Mouse (Mus musculus) thymus, postnatal 36 days (tissue): ENCODE measurements around the gene Oas1f.
"Not testable (repeated sequence)": the region's sequence is repeated elsewhere in the genome, so short reads cannot be mapped to it uniquely, and the experiment has no call there.

Experiments used
- DNase-seq, 2 experiments: peaks; one replicate each; pipeline ENCODE4 v3.0.0; 2022; ENCODE audit warnings: mixed read lengths in 2 of 2

Gene Oas1f

GRCm38 (mm10) chr5:120847067-120847466 lies at the start of gene Oas1f:
Gene Oas1f, plus strand, starts transcription at chr5:120847367.
- DNase-seq, result no peak

DNA sequence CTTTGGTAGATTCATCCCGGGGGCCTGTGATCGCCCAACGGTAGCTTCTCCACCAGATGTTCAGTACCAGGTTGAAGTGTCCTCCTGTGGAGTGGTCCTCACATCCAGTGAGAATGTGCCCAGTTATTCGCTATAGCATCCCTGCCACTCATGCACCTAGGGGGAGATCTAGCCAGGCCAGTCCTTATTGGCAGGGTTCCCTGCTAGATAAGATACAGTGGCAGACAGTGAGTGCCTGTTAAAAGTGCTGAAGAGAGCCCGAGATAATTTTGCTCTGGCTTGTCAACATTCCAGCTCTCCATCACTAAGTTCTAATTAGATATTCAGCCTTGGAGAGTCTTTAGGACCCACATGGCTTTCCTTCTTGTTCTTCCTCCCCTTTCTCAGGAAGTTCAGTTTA lies 49.0 kb upstream of the Oas1f start:
- DNase-seq, result not testable (repeated sequence)

- not testable (repeated sequence) for DNase-seq
Observed at GRCm38 (mm10) chr5:120798943-120799342, 48.2 kb upstream of the Oas1f start.

GRCm38 (mm10) chr5:120803596-120803995 lies 43.6 kb upstream of the Oas1f start:
- DNase-seq, result no peak

DNA sequence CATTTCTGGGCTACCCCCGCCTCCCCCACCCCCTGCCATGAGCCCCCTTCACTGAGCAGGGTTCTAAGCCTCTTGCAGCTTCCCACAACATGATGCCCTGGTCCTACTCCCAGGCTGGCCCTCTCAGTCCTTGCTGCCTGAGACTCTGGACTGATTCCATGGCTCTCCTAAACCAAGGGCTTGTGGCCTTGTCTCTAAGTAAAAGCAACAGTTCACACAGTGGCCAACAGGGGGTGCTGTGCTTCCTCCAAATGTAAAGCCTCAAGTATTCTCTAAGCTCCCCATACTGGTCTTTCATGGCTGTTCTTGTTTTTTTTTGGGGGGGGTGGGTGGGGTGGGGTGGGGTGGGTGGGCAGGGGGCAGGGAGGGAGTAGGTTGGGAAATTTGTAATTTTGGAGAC lies 40.7 kb upstream of the Oas1f start:
- DNase-seq, result peak; percentile 56 to 61

DNA sequence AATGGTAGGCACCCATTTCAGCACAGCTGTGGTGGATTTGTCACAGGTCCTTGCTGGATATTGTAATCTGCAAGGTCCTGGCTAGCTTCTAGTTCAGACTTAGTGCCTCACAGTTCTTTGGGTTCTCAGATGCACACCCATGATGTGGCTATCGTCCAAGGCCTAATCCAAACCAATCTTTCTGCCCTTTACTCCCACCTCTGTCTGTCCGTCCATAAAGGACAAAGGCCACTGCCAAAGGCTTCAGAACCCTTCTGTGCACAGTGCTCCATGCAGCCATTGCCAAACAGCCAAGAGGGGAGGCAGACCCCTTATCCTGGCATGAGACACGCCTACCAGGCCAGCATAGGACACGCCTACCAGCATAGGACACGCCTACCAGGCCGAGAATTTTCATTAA lies 38.0 kb upstream of the Oas1f start:
- no peak for DNase-seq

DNA sequence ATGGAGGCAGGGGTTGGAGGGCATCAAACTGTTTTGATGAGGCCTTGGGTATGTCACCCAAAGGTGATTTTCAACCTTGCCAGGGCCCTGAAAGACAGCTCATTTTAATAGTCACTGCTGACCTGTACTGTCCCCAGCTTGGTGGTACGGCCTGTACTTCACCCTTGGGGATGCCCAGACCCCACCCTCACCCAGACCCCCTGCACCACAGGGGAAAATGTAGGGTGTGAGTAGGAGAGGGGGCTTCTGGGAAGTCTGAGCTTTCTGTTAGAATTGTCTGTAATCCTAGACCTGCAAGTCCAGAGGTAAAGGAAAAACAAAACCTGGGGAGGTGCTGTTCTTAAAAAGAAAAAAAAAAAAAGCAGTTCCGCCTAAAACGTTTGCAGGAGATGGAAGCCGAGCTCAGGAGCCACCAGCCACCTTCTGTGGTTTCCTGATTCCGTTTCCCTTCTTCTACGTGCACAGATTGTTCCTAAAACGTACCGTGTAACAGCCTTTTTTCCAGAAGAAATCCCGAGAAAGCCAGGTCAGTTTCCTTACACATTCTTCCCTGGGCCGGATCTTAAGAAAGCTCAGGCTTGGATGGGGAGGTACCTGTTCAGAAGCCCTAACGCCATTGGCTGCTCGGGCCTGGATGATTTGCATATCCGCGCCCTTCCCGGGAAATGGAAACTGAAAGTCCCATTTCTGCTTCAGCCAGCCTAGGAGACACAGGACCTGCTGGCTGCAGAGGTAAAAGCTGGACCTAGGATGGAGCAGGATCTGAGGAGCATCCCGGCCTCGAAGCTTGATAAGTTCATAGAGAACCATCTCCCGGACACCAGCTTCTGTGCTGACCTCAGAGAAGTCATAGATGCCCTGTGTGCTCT lies 35.0 kb upstream of the Oas1f start, which contains the start of gene Oas1c:
Gene Oas1c (minus strand): TSS at position 564 of the 869 bp plus-strand sequence.
- peak; percentile 76 to 81 for DNase-seq

- no peak for DNase-seq
Observed at GRCm38 (mm10) chr5:120813023-120813422, 34.1 kb upstream of the Oas1f start.

DNA sequence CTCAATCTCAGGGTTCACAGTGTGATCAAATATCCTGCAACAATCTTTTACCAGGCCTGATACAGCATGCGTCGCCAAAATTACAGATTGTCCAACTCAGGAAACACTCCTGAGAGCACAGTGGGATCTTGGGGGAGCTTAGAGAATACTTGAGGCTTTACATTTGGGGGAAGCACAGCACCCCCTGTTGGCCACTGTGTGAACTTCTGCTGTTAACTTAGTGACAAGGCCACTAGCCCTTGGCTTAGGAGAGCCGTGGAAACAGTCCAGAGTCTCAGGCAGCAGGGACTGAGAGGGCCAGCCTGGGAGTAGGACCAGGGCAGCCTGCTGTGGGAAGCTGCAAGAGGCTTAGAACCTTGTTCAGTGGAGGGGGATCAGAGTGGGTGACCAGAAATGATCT lies 31.2 kb upstream of the Oas1f start:
- peak; percentile 46 to 57 for DNase-seq

GRCm38 (mm10) chr5:120818999-120819398 lies 28.2 kb upstream of the Oas1f start:
- DNase-seq, result no peak

DNA sequence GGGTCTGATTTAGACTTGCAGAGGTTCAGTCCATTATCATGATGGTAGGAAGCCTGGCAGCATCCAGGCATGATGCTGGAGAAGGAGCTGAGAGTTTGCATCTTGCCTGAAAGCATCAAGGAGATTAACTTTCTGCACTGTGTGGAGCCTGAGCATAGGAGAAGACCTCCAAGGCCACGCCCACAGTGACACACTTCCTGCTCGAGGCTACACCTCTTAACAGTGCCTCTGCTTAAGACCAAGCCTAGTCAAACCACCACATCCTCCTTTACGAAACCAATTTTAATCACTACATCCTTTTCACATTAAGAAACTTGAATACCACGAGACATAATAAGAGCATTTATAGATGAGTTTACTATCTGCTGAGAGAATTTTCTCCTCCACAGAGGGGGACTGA lies 16.1 kb upstream of the Oas1f start:
- peak; percentile 18 to 35 for DNase-seq

GRCm38 (mm10) chr5:120833335-120834280 lies 13.6 kb upstream of the Oas1f start:
- DNase-seq, result no peak

DNA sequence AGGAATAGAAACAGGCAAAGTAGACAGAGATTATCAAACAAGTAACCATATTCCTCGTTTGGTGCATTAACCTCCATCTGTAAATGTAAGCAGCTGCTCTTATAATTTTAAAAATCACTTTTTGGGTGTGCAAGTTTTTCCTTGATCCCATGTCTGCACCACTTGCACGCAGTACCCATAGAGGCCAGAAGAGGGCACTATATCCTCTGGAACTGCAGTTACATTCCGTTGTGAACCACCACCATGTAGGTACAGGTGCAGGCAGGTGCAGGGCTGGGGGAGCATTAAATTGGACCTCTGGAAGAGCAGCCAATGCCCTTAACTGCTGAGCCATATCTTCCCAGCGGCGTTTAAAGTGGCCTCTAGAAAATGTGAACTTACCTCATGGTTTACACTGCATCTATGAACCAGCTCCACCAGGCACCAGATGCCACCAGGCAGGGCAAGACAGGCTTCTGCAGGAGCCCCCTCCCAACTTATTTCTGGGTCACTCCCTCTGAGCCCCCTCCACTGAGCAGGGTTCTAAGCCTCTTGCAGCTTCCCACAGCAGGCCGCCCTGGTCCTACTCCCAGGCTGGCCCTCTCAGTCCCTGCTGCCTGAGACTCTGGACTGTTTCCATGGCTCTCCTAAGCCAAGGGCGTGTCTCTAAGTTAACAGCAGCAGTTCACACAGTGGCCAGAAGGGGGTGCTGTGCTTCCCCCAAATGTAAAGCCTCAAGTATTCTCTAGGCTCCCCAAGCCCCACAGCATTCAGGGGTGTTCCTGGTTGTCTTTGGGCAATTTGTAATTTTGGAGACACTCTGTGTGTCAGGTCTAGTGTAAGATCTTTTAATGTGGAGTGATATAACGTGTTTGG lies 10.2 kb upstream of the Oas1f start:
- DNase-seq, result peak; percentile 39 to 62

DNA sequence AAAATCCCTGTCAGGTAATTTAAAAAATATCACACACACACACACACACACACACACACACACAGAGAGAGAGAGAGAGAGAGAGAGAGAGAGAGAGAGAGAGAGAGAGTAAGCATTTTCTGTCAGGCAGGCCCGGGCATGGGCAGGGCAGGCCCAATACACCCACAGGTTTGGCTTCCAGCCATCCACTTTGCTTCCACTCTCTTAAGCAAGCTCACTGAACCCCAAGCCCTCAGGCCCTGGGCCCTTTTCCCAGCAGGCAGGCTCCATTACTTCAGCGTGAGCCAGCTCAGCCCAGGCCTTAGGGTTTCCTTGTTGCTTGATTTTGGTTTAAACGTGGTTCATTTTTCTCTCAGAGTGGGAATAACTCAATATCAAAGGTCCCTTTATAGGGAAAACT lies 2.5 kb upstream of the Oas1f start:
- no peak for DNase-seq

GRCm38 (mm10) chr5:120849601-120850136 lies 2.5 kb downstream of the Oas1f start:
- DNase-seq, result peak; percentile 29 to 39

DNA sequence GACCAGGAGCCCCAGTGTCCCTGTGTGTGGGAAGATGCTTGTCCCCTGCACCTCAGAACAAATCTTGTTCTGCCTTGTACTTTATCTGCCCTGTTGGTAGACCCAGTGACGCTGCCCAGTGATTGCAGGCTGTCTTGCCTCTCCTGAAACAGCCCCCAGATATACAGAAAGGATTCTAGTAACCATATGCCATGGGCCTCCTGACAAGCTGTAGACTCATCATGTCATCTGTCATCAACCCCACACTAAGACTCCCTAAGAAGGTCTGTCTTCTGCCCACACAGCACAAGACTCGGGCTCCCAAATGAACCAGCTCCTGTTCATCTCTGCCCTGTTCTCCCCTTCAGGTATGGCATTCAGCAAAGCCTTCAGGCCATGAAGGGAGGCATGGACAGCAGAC lies 12.1 kb downstream of the Oas1f start:
- DNase-seq, result no peak

DNA sequence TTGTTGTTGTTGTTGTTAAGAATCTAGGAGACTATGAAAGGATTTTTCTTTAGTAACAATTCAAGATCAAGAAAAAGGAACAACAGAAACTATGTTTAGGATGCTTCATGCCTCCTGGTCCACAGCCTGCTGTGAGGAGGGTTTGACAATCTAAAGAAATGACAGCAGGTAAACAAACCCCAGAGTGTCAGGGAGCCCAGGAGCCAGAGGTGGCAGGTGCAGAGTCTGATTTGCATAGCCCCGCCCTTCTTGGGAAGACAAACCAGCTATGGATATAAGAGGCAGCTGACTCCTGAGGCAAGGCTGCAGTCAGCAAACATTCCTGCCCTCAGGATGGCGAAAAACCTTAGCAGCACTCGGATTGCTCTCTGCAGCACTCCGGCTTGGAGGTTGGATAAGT lies 14.0 kb downstream of the Oas1f start, which contains the start of gene Oas1h:
Gene Oas1h (plus strand): TSS at position 301 of the 400 bp plus-strand sequence.
- DNase-seq, result no peak

GRCm38 (mm10) chr5:120865336-120865860 lies 18.2 kb downstream of the Oas1f start:
- DNase-seq, result peak in 1 of 2 experiments; percentile 9

DNA sequence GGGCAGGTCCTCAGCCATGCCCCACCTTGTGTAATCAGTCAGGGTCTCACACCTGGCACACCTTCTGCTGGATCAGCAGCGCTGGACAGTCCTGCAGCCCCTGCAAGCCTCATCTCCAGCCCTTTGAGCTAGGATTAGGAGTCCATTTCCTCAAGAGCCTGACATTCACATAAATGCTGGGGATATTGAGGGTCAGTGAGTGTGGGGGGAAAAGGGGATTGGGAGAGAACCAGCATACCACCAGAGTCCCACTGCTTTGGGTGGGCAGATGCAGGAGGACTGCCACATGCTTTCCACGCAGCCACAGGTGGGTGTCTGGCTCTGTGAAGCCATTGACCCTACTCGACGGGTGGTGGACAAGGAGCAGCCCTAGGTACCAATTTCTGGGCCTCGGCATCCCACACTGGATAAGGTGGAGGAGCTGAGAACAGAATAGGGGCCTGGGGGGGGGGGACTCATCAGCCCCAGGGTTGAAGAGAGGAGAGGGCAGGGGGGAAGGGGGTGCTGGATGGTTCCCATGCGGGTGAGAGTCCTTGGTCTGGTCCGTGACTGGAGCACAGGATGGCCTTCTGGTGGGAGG lies 22.4 kb downstream of the Oas1f start:
- DNase-seq, result no peak

DNA sequence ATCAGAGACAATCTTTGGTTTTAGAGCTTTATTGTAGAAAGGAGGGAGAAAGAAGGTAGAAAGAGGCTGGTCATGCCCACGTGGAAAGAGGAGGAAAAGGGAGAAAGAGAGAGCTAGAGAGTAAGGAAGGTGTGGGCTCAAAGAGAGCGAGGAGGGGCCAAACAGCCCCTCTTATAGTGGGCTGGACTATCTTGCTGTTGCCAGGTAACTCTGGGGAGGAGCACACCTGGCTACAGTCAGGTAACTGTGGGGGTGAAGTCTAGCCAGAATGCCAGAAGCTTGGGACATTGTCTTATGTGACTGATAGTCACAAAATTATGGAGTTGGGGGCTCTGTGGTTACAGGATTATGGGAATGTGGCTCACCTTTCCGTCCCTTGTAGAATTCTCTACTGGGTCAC lies 22.9 kb downstream of the Oas1f start:
- no peak for DNase-seq

DNA sequence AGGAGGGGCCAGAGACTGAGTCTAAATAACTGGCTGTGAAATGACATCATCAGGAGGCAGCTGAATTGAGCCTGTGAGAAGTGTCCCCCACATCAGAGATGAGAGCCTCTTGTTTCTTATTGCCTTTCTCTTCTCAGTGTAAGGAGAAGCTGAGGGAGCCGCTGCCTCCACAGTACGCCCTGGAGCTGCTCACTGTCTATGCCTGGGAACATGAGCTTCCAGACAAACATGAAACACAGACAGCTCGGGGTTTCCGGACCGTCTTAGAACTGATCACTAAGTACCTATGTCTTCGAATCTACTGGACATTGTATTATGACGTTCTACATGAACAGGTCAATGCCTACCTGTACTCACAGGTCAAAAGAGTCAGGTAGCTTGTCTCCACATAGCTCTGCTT lies 23.6 kb downstream of the Oas1f start:
- no peak for DNase-seq
